Mouse (Mus musculus): Measurements from ENCODE around the gene Rufy1. TPM values are rescaled to one million over a fixed set of nuclear protein-coding genes. Genes with fewer than 3 reads are reported as not detected.
A peak's percentile ranks its signal among the peaks of the same experiment; 100 is the strongest.

The Rufy1 gene
- polyA plus RNA-seq, 1 experiment from 2014 or later, result 19.5 TPM

- no peak for ATAC-seq (replicated peaks; ENCODE audit: insufficient number of reproducible peaks, low FRiP score, low TSS enrichment)
- Histone ChIP-seq H3K9me3 (replicated peaks; ENCODE audit: control insufficient read depth, low read length) (no peaks in the 10 kb centered on the region), H3K9ac (ENCODE audit: low read depth, low read length) (no peak overlapping the region), H3K4me1 (ENCODE audit: control insufficient read depth, insufficient read depth, low read length) (peaks cover 10% of the 10 kb centered on the region; the same call in 1 of the 2 replicates), H3K27me3 (ENCODE audit: control insufficient read depth, insufficient read depth, low read length) (no peaks in the 10 kb centered on the region), H3K27ac (ENCODE audit: low read depth, low read length) (no peak overlapping the region), H3K4me3 (ENCODE audit: low read depth, low read length) (no peak overlapping the region), H3K36me3 (ENCODE audit: control insufficient read depth, insufficient read depth, low read length) (peaks cover 4% of the 10 kb centered on the region; the same call in 1 of the 2 replicates), H3K4me2 (no peak overlapping the region)
- 82% methylated on average over 6 of the region's 6 CpGs for WGBS (ENCODE audit: insufficient replicate concordance)
Measured at GRCm38 (mm10) chr11:50393306-50393705, 37.6 kb downstream of the Rufy1 start.

GRCm38 (mm10) chr11:50391272-50391960, 39.5 kb downstream of the Rufy1 start:
- Histone ChIP-seq H3K27ac (ENCODE audit: low read depth, low read length) (peak overlapping the region; percentile 41; the same call in 1 of the 2 replicates), H3K4me2 (no peak overlapping the region), H3K4me3 (ENCODE audit: low read depth, low read length) (no peak overlapping the region), H3K36me3 (ENCODE audit: control insufficient read depth, insufficient read depth, low read length) (peaks cover 12% of the 10 kb centered on the region; the same call in 1 of the 2 replicates), H3K4me1 (ENCODE audit: control insufficient read depth, insufficient read depth, low read length) (peaks cover 10% of the 10 kb centered on the region; the same call in 1 of the 2 replicates), H3K27me3 (ENCODE audit: control insufficient read depth, insufficient read depth, low read length) (no peaks in the 10 kb centered on the region), H3K9me3 (replicated peaks; ENCODE audit: control insufficient read depth, low read length) (no peaks in the 10 kb centered on the region), H3K9ac (ENCODE audit: low read depth, low read length) (no peak overlapping the region)
- ATAC-seq (replicated peaks; ENCODE audit: insufficient number of reproducible peaks, low FRiP score, low TSS enrichment), result peak; percentile 65; the same call in 1 of the 2 replicates
- WGBS (ENCODE audit: insufficient replicate concordance), result 53% methylated on average over 4 of the region's 4 CpGs

- Histone ChIP-seq H3K27ac (ENCODE audit: low read depth, low read length) (no peak overlapping the region), H3K4me1 (ENCODE audit: control insufficient read depth, insufficient read depth, low read length) (peaks cover 10% of the 10 kb centered on the region; the same call in 1 of the 2 replicates), H3K9me3 (replicated peaks; ENCODE audit: control insufficient read depth, low read length) (no peaks in the 10 kb centered on the region), H3K9ac (ENCODE audit: low read depth, low read length) (no peak overlapping the region), H3K4me2 (no peak overlapping the region), H3K36me3 (ENCODE audit: control insufficient read depth, insufficient read depth, low read length) (peaks cover 16% of the 10 kb centered on the region), H3K4me3 (ENCODE audit: low read depth, low read length) (no peak overlapping the region), H3K27me3 (ENCODE audit: control insufficient read depth, insufficient read depth, low read length) (no peaks in the 10 kb centered on the region)
- 64% methylated on average over 5 of the region's 5 CpGs for WGBS (ENCODE audit: insufficient replicate concordance)
- no peak for ATAC-seq (replicated peaks; ENCODE audit: insufficient number of reproducible peaks, low FRiP score, low TSS enrichment)
Measured at GRCm38 (mm10) chr11:50389616-50390015, 41.3 kb downstream of the Rufy1 start.

- Histone ChIP-seq H3K9ac (ENCODE audit: low read depth, low read length) (no peak overlapping the region), H3K9me3 (replicated peaks; ENCODE audit: control insufficient read depth, low read length) (no peaks in the 10 kb centered on the region), H3K4me2 (no peak overlapping the region), H3K4me3 (ENCODE audit: low read depth, low read length) (no peak overlapping the region), H3K27ac (ENCODE audit: low read depth, low read length) (no peak overlapping the region), H3K36me3 (ENCODE audit: control insufficient read depth, insufficient read depth, low read length) (peaks cover 18% of the 10 kb centered on the region), H3K4me1 (ENCODE audit: control insufficient read depth, insufficient read depth, low read length) (peaks cover 10% of the 10 kb centered on the region; the same call in 1 of the 2 replicates), H3K27me3 (ENCODE audit: control insufficient read depth, insufficient read depth, low read length) (no peaks in the 10 kb centered on the region)
- WGBS (ENCODE audit: insufficient replicate concordance), result 69% methylated on average over 3 of the region's 3 CpGs
- ATAC-seq (replicated peaks; ENCODE audit: insufficient number of reproducible peaks, low FRiP score, low TSS enrichment), result no peak
Measured at GRCm38 (mm10) chr11:50389011-50389410, 41.9 kb downstream of the Rufy1 start.

- H3K9me3 ChIP-seq (replicated peaks; ENCODE audit: control insufficient read depth, low read length), result no peaks in the 10 kb centered on the region
- H3K27ac ChIP-seq (ENCODE audit: low read depth, low read length), result no peak overlapping the region
- no peaks in the 10 kb centered on the region for H3K27me3 ChIP-seq (ENCODE audit: control insufficient read depth, insufficient read depth, low read length)
- ATAC-seq (replicated peaks; ENCODE audit: insufficient number of reproducible peaks, low FRiP score, low TSS enrichment), result no peak
- peaks cover 10% of the 10 kb centered on the region; the same call in 1 of the 2 replicates for H3K4me1 ChIP-seq (ENCODE audit: control insufficient read depth, insufficient read depth, low read length)
- H3K36me3 ChIP-seq (ENCODE audit: control insufficient read depth, insufficient read depth, low read length), result peaks cover 21% of the 10 kb centered on the region
- H3K4me2 ChIP-seq, result no peak overlapping the region
- H3K4me3 ChIP-seq (ENCODE audit: low read depth, low read length), result no peak overlapping the region
- no peak overlapping the region for H3K9ac ChIP-seq (ENCODE audit: low read depth, low read length)
- 87% methylated on average over 3 of the region's 3 CpGs for WGBS (ENCODE audit: insufficient replicate concordance)
Measured at GRCm38 (mm10) chr11:50388217-50388929, 42.6 kb downstream of the Rufy1 start.

- Histone ChIP-seq H3K9me3 (replicated peaks; ENCODE audit: control insufficient read depth, low read length) (no peaks in the 10 kb centered on the region), H3K4me3 (ENCODE audit: low read depth, low read length) (no peak overlapping the region), H3K27me3 (ENCODE audit: control insufficient read depth, insufficient read depth, low read length) (no peaks in the 10 kb centered on the region), H3K4me2 (no peak overlapping the region), H3K27ac (ENCODE audit: low read depth, low read length) (no peak overlapping the region), H3K9ac (ENCODE audit: low read depth, low read length) (no peak overlapping the region), H3K36me3 (ENCODE audit: control insufficient read depth, insufficient read depth, low read length) (peaks cover 24% of the 10 kb centered on the region), H3K4me1 (ENCODE audit: control insufficient read depth, insufficient read depth, low read length) (peaks cover 10% of the 10 kb centered on the region; the same call in 1 of the 2 replicates)
- 81% methylated on average over 4 of the region's 4 CpGs for WGBS (ENCODE audit: insufficient replicate concordance)
- no peak for ATAC-seq (replicated peaks; ENCODE audit: insufficient number of reproducible peaks, low FRiP score, low TSS enrichment)
Measured at GRCm38 (mm10) chr11:50387697-50388096, 43.2 kb downstream of the Rufy1 start.

- peaks cover 28% of the 10 kb centered on the region for H3K36me3 ChIP-seq (ENCODE audit: control insufficient read depth, insufficient read depth, low read length)
- no peak overlapping the region for H3K4me3 ChIP-seq (ENCODE audit: low read depth, low read length)
- no peak for ATAC-seq (replicated peaks; ENCODE audit: insufficient number of reproducible peaks, low FRiP score, low TSS enrichment)
- H3K27me3 ChIP-seq (ENCODE audit: control insufficient read depth, insufficient read depth, low read length), result no peaks in the 10 kb centered on the region
- H3K4me2 ChIP-seq, result no peak overlapping the region
- H3K9me3 ChIP-seq (replicated peaks; ENCODE audit: control insufficient read depth, low read length), result no peaks in the 10 kb centered on the region
- H3K4me1 ChIP-seq (ENCODE audit: control insufficient read depth, insufficient read depth, low read length), result peaks cover 10% of the 10 kb centered on the region; the same call in 1 of the 2 replicates
- H3K27ac ChIP-seq (ENCODE audit: low read depth, low read length), result no peak overlapping the region
- H3K9ac ChIP-seq (ENCODE audit: low read depth, low read length), result no peak overlapping the region
- 77% methylated on average over 3 of the region's 3 CpGs for WGBS (ENCODE audit: insufficient replicate concordance)
Measured at GRCm38 (mm10) chr11:50387167-50387679, 43.7 kb downstream of the Rufy1 start.

GRCm38 (mm10) chr11:50381311-50381710, 49.6 kb downstream of the Rufy1 start:
- H3K9ac ChIP-seq (ENCODE audit: low read depth, low read length), result no peak overlapping the region
- H3K4me3 ChIP-seq (ENCODE audit: low read depth, low read length), result peak overlapping the region; percentile 16; the same call in 1 of the 2 replicates
- no peak overlapping the region for H3K27ac ChIP-seq (ENCODE audit: low read depth, low read length)

More at GRCm38 (mm10) chr11:50381311-50381710, 49.6 kb downstream of the Rufy1 start:
- peak overlapping the region; percentile 46 for H3K4me2 ChIP-seq
- no peaks in the 10 kb centered on the region for H3K27me3 ChIP-seq (ENCODE audit: control insufficient read depth, insufficient read depth, low read length)
- whole genome bisulfite sequencing (ENCODE audit: insufficient replicate concordance), result 53% methylated on average over 4 of the region's 4 CpGs
- ATAC-seq (replicated peaks; ENCODE audit: insufficient number of reproducible peaks, low FRiP score, low TSS enrichment), result no peak
- H3K36me3 ChIP-seq (ENCODE audit: control insufficient read depth, insufficient read depth, low read length), result peaks cover 32% of the 10 kb centered on the region
- H3K4me1 ChIP-seq (ENCODE audit: control insufficient read depth, insufficient read depth, low read length), result peaks cover 7% of the 10 kb centered on the region
- H3K9me3 ChIP-seq (replicated peaks; ENCODE audit: control insufficient read depth, low read length), result no peaks in the 10 kb centered on the region

Data from heart, embryonic 11.5 days (tissue).